Mouse (Mus musculus) liver, postnatal 0 days (tissue): ENCODE results near the gene 1500009C09Rik. TPM values are rescaled to one million over a fixed set of nuclear protein-coding genes. Genes with fewer than 3 reads are reported as not detected.
A peak's percentile ranks its signal among the peaks of the same experiment; 100 is the strongest.
"Not testable (repeated sequence)": the region's sequence is repeated elsewhere in the genome, so short reads cannot be mapped to it uniquely, and the experiment has no call there.

Experiments
- ATAC-seq: fragments of 200-750 bp; cut with Nextera tagmentation; 2 replicates; pipeline ENCODE4 v1.8.0; 2017; ENCODE audit warnings: mild to moderate bottlenecking, moderate library complexity
- DNase-seq: peaks from one replicate; pipeline ENCODE4 v3.0.0-alpha.2; 2016
- H3K27ac ChIP-seq: fragments of 300-500 bp; sonication (generic); 2 replicates; pipeline ENCODE4 v1.5.1; 2014; ENCODE audit warnings: antibody characterized with exemption, moderate library complexity, mild to moderate bottlenecking, low read depth
- H3K27me3 ChIP-seq: fragments of 300-500 bp; sonication (generic); 2 replicates; pipeline ENCODE4 v1.6.1; 2014; ENCODE audit warnings: low read length, control low read depth, mixed read lengths; ENCODE audit not compliant: insufficient read depth
- H3K36me3 ChIP-seq: fragments of 300-500 bp; sonication (generic); replicated peaks from 2 replicates; pipeline ENCODE4 v1.6.1; 2014; ENCODE audit warnings: mild to moderate bottlenecking, control low read depth, low read length, moderate library complexity, mixed read lengths; ENCODE audit not compliant: insufficient read depth
- H3K4me1 ChIP-seq: fragments of 300-500 bp; sonication (generic); 2 replicates; pipeline ENCODE4 v1.6.1; 2014; ENCODE audit warnings: antibody characterized with exemption, mild to moderate bottlenecking, control low read depth; ENCODE audit not compliant: insufficient read depth
- H3K4me2 ChIP-seq: fragments of 300-500 bp; sonication (generic); 2 replicates; pipeline ENCODE4 v1.6.1; 2014; ENCODE audit warnings: low read depth, mild to moderate bottlenecking, low read length, moderate library complexity, mixed read lengths
- H3K4me3 ChIP-seq: fragments of 300-500 bp; sonication (generic); 2 replicates; pipeline ENCODE4 v1.5.1; 2014; ENCODE audit warnings: low read depth, low read length
- H3K9ac ChIP-seq: fragments of 300-500 bp; sonication (generic); replicated peaks from 2 replicates; pipeline ENCODE4 v1.6.1; 2014; ENCODE audit warnings: mild to moderate bottlenecking, moderate library complexity
- H3K9me3 ChIP-seq: fragments of 300-500 bp; sonication (generic); 2 replicates; pipeline ENCODE4 v1.6.1; 2016; ENCODE audit warnings: mild to moderate bottlenecking, control low read depth, low read length, mixed read lengths
- CTCF ChIP-seq: sonication (generic); IDR thresholded peaks from 2 replicates; pipeline ENCODE4 v1.5.1; 2016; ENCODE audit warnings: antibody characterized with exemption, low read depth
- EP300 ChIP-seq: IDR thresholded peaks from 2 replicates; pipeline ENCODE4 v1.6.1; 2016; ENCODE audit warnings: antibody characterized with exemption, low read depth, mild to moderate bottlenecking
- WGBS: fragments of 180-500 bp; shearing (Covaris S2); extraction: QIAGEN DNeasy Blood & Tissue Kit; methylation state at CpG from one replicate; pipeline ENCODE4 v1.1.7; 2014; ENCODE audit not compliant: insufficient replicate concordance; 5-methylcytosine and 5-hydroxymethylcytosine counted together
- polyA plus RNA-seq: library from polyadenylated mRNA; unstranded; fragments of >200 nt; fragmentation: Nextera tagmentation; extraction: Ambion mirVana; gene quantifications from 2 replicates; pipeline ENCODE4 v1.2.1, GENCODE M21; 2015

The 1500009C09Rik gene
- polyA plus RNA-seq, 1 experiment from 2014 or later: not detected

- no peak overlapping the region for H3K9ac ChIP-seq
- H3K4me2 ChIP-seq: no peak overlapping the region
- TF ChIP-seq EP300 (no peak), CTCF (no peak)
- ATAC-seq (no peak), DNase-seq (no peak)
- H3K27ac ChIP-seq: no peak overlapping the region
- H3K9me3 ChIP-seq: no peaks in the 10 kb centered on the region
- H3K4me1 ChIP-seq: peaks cover 20% of the 10 kb centered on the region
- WGBS: 80% methylated on average over 4 of the region's 4 CpGs
- no peaks in the 10 kb centered on the region for H3K27me3 ChIP-seq
- H3K36me3 ChIP-seq: no peaks in the 10 kb centered on the region
- H3K4me3 ChIP-seq: no peak overlapping the region
These were observed 19.5 kb upstream of the 1500009C09Rik start for GRCm38 (mm10) chr15:82232651-82233050.

- no peak overlapping the region for H3K4me3 ChIP-seq
- peaks cover 12% of the 10 kb centered on the region for H3K36me3 ChIP-seq
- H3K9ac ChIP-seq: no peak overlapping the region
- ATAC-seq: no peak
- 45% methylated on average over 10 of the region's 10 CpGs for WGBS
- H3K27me3 ChIP-seq: no peaks in the 10 kb centered on the region
- H3K4me2 ChIP-seq: no peak overlapping the region
- peaks cover 3% of the 10 kb centered on the region for H3K4me1 ChIP-seq
- H3K9me3 ChIP-seq: no peaks in the 10 kb centered on the region
- no peak overlapping the region for H3K27ac ChIP-seq
- TF ChIP-seq EP300 (no peak), CTCF (no peak)
- DNase-seq: peak; percentile 29
These were observed 16.5 kb upstream of the 1500009C09Rik start for GRCm38 (mm10) chr15:82235661-82236060.

- ATAC-seq: peak; percentile 65
- Histone ChIP-seq H3K9me3 (no peaks in the 10 kb centered on the region), H3K27ac (no peak overlapping the region), H3K4me1 (no peaks in the 10 kb centered on the region; the same call in 1 of the 2 replicates), H3K36me3 (peaks cover 12% of the 10 kb centered on the region), H3K4me3 (no peak overlapping the region), H3K4me2 (no peak overlapping the region), H3K9ac (no peak overlapping the region), H3K27me3 (no peaks in the 10 kb centered on the region)
- no peak for TF ChIP-seq EP300
- peak; percentile 98 for TF ChIP-seq CTCF
- 22% methylated on average over 5 of the region's 5 CpGs for WGBS
- DNase-seq: peak; percentile 89
These were observed 15.6 kb upstream of the 1500009C09Rik start for GRCm38 (mm10) chr15:82236565-82236964.

- peak overlapping the region; percentile 98 for H3K4me2 ChIP-seq
- no peak for ATAC-seq
These were observed 8.9 kb upstream of the 1500009C09Rik start for GRCm38 (mm10) chr15:82243311-82243710.

GRCm38 (mm10) chr15:82243742-82244114 is 8.5 kb upstream of the 1500009C09Rik start:
- H3K4me3 ChIP-seq: peak overlapping the region; percentile 72
- H3K36me3 ChIP-seq: peaks cover 8% of the 10 kb centered on the region
- WGBS: 4% methylated on average over 12 of the region's 12 CpGs
- TF ChIP-seq CTCF (no peak), EP300 (no peak)
- DNase-seq (no peak), ATAC-seq (no peak)
- H3K27me3 ChIP-seq: no peaks in the 10 kb centered on the region
- H3K4me1 ChIP-seq: peaks cover 16% of the 10 kb centered on the region
- H3K9me3 ChIP-seq: no peaks in the 10 kb centered on the region
- H3K9ac ChIP-seq: peak overlapping the region; percentile 67
- peak overlapping the region; percentile 98 for H3K4me2 ChIP-seq
- peak overlapping the region; percentile 76 for H3K27ac ChIP-seq

More at GRCm38 (mm10) chr15:82243311-82243710, 8.9 kb upstream of the 1500009C09Rik start:
- Histone ChIP-seq H3K27ac (peak overlapping the region; percentile 76), H3K27me3 (no peaks in the 10 kb centered on the region), H3K9ac (peak overlapping the region; percentile 67), H3K4me3 (peak overlapping the region; percentile 72), H3K36me3 (peaks cover 9% of the 10 kb centered on the region), H3K4me1 (peaks cover 16% of the 10 kb centered on the region), H3K9me3 (no peaks in the 10 kb centered on the region)
- WGBS: 64% methylated on average over 3 of the region's 3 CpGs
- no peak for DNase-seq
- TF ChIP-seq EP300 (no peak), CTCF (no peak; the same call in 1 of the 2 replicates)

- H3K36me3 ChIP-seq: peaks cover 3% of the 10 kb centered on the region; the same call in 1 of the 2 replicates
- no peaks in the 10 kb centered on the region for H3K9me3 ChIP-seq
- no peak for TF ChIP-seq EP300
- no peak for TF ChIP-seq CTCF
- H3K4me2 ChIP-seq: peak within 1 kb of the TSS; percentile 98
- peak within 1 kb of the TSS; percentile 72 for H3K4me3 ChIP-seq
- peak within 1 kb of the TSS; percentile 76 for H3K27ac ChIP-seq
- no peaks in the 10 kb centered on the region for H3K27me3 ChIP-seq
- ATAC-seq (peak; percentile 96), DNase-seq (peak; percentile 95)
- peak within 1 kb of the TSS; percentile 67 for H3K9ac ChIP-seq
- under 1% methylated on average over 65 of the region's 65 CpGs for WGBS
- H3K4me1 ChIP-seq: peaks cover 16% of the 10 kb centered on the region
These were observed 7.9 kb upstream of the 1500009C09Rik start, which contains the start of gene Cenpm for GRCm38 (mm10) chr15:82244115-82244804. TSS of gene Cenpm (minus strand) at chr15:82244748.

- peaks cover 16% of the 10 kb centered on the region for H3K4me1 ChIP-seq
- H3K4me3 ChIP-seq: peak overlapping the region; percentile 72
- H3K4me2 ChIP-seq: peak overlapping the region; percentile 98
- H3K9me3 ChIP-seq, DNase-seq, H3K36me3 ChIP-seq, H3K27me3 ChIP-seq, ATAC-seq: not testable (repeated sequence)
- WGBS: 24% methylated on average over 9 of the region's 9 CpGs
- H3K9ac ChIP-seq: peak overlapping the region; percentile 67
- peak overlapping the region; percentile 76 for H3K27ac ChIP-seq
These were observed 7.4 kb upstream of the 1500009C09Rik start for GRCm38 (mm10) chr15:82244805-82245161.
